Mouse (Mus musculus) spleen, embryonic (tissue): ENCODE measurements at regions not wholly inside any gene's neighbourhood (a gene's known extent, or its start where the extent isn't known, plus 50 kb on each side); places are given as distances from the start of the nearest gene placed in this dataset.
"Not testable (repeated sequence)": the region's sequence is repeated elsewhere in the genome, so short reads cannot be mapped to it uniquely, and the experiment has no call there.

Experiments used
- CTCF ChIA-PET: fragments of 350-600 bp; sonication (Branson Sonifier 250); formaldehyde crosslinking; loops from one replicate; lab custom pipeline; 2022; lab: Charles Lee

GRCm38 (mm10) chr10:43671785-43672184, 93.7 kb downstream of the Cd24a start:
- CTCF ChIA-PET, result no interaction called here

- CTCF ChIA-PET, result no interaction called here
Observed at GRCm38 (mm10) chr10:43672490-43672889, 94.4 kb downstream of the Cd24a start.

GRCm38 (mm10) chr10:43674749-43675148, 96.7 kb downstream of the Cd24a start:
- CTCF ChIA-PET, result no interaction called here

GRCm38 (mm10) chr10:43675495-43675894, 97.4 kb downstream of the Cd24a start:
- CTCF ChIA-PET, result not testable (repeated sequence)

GRCm38 (mm10) chr10:43676289-43676688, 98.2 kb downstream of the Cd24a start:
- CTCF ChIA-PET, result no interaction called here

- CTCF ChIA-PET, result no interaction called here
Observed at GRCm38 (mm10) chr10:43684247-43685033, 106.4 kb downstream of the Cd24a start.

- CTCF ChIA-PET, result no interaction called here
Observed at GRCm38 (mm10) chr10:43689161-43689913, 111.3 kb downstream of the Cd24a start.

GRCm38 (mm10) chr10:43689914-43690316, 111.8 kb downstream of the Cd24a start:
- CTCF ChIA-PET, result no interaction called here

- CTCF ChIA-PET, result interaction anchor here (0.6 kb wide), 1 partner anchor 35 kb away, joined by 6 read pairs; no protein-coding TSS in a partner anchor
Observed at GRCm38 (mm10) chr10:43693974-43694373, 115.9 kb downstream of the Cd24a start.

GRCm38 (mm10) chr10:43694508-43694907, 116.4 kb downstream of the Cd24a start:
- CTCF ChIA-PET, result interaction anchor here (0.7 kb wide), 1 partner anchor 293 kb away, joined by 3 read pairs; no protein-coding TSS in a partner anchor

GRCm38 (mm10) chr10:43695470-43695869, 117.4 kb downstream of the Cd24a start:
- CTCF ChIA-PET, result interaction anchor here (0.7 kb wide), 1 partner anchor 120 kb away, joined by 3 read pairs; no protein-coding TSS in a partner anchor

- CTCF ChIA-PET, result no interaction called here
Observed at GRCm38 (mm10) chr10:43697917-43698316, 119.8 kb downstream of the Cd24a start.

- CTCF ChIA-PET, result no interaction called here
Observed at GRCm38 (mm10) chr10:43700371-43701289, 122.5 kb downstream of the Cd24a start.

GRCm38 (mm10) chr10:43702895-43703294, 124.8 kb downstream of the Cd24a start:
- CTCF ChIA-PET, result no interaction called here

GRCm38 (mm10) chr10:43706001-43706988, 128.2 kb downstream of the Cd24a start:
- CTCF ChIA-PET, result interaction anchor here (0.6 kb wide), 1 partner anchor 20 kb away, joined by 4 read pairs; no protein-coding TSS in a partner anchor

- CTCF ChIA-PET, result no interaction called here
Observed at GRCm38 (mm10) chr10:43707011-43707410, 128.9 kb downstream of the Cd24a start.

GRCm38 (mm10) chr10:43707821-43708373, 129.8 kb downstream of the Cd24a start:
- CTCF ChIA-PET, result no interaction called here

GRCm38 (mm10) chr10:43709278-43710033, 131.4 kb downstream of the Cd24a start:
- CTCF ChIA-PET, result no interaction called here
